Mouse (Mus musculus) hindbrain, embryonic 14.5 days (tissue): ENCODE measurements at regions not wholly inside any gene's neighbourhood (a gene's known extent, or its start where the extent isn't known, plus 50 kb on each side); places are given as distances from the start of the nearest gene placed in this dataset.

ENCODE experiments used
- ATAC-seq: fragments of 200-750 bp; cut with Nextera tagmentation; 2 replicates; pipeline ENCODE4 v1.8.0; 2017; ENCODE audit warnings: moderate number of reproducible peaks, mild to moderate bottlenecking, moderate TSS enrichment, moderate library complexity; ENCODE audit not compliant: low FRiP score
- DNase-seq: peaks from one replicate; pipeline ENCODE4 v3.0.0-alpha.2; 2015; ENCODE audit warnings: low spot score
- H3K27ac ChIP-seq: fragments of 300-500 bp; sonication (generic); 2 replicates; pipeline ENCODE4 v1.5.1; 2014; ENCODE audit warnings: mild to moderate bottlenecking, moderate library complexity
- H3K27me3 ChIP-seq: fragments of 300-500 bp; sonication (generic); 2 replicates; pipeline ENCODE4 v1.6.1; 2014; ENCODE audit warnings: mild to moderate bottlenecking, low read length, mixed read lengths; ENCODE audit not compliant: control insufficient read depth, insufficient read depth
- H3K36me3 ChIP-seq: fragments of 300-500 bp; sonication (generic); replicated peaks from 2 replicates; pipeline ENCODE4 v1.6.1; 2014; ENCODE audit not compliant: control insufficient read depth, insufficient read depth
- H3K4me1 ChIP-seq: fragments of 300-500 bp; sonication (generic); replicated peaks from 2 replicates; pipeline ENCODE4 v1.6.1; 2014; ENCODE audit warnings: antibody characterized with exemption, low read length, mixed read lengths; ENCODE audit not compliant: control insufficient read depth, insufficient read depth
- H3K4me2 ChIP-seq: fragments of 300-500 bp; sonication (generic); replicated peaks from 2 replicates; pipeline ENCODE4 v1.6.1; 2014; ENCODE audit warnings: mild to moderate bottlenecking, moderate library complexity
- H3K4me3 ChIP-seq: fragments of 300-500 bp; sonication (generic); replicated peaks from 2 replicates; pipeline ENCODE4 v1.5.1; 2014; ENCODE audit warnings: mild to moderate bottlenecking, low read length
- H3K9ac ChIP-seq: fragments of 300-500 bp; sonication (generic); 2 replicates; pipeline ENCODE4 v1.6.1; 2014
- H3K9me3 ChIP-seq: fragments of 300-500 bp; sonication (generic); 2 replicates; pipeline ENCODE4 v1.6.1; 2016; ENCODE audit warnings: low read length; ENCODE audit not compliant: control insufficient read depth
- WGBS: fragments of 180-500 bp; shearing (Covaris S2); extraction: QIAGEN DNeasy Blood & Tissue Kit; methylation state at CpG from one replicate; pipeline ENCODE4 v1.1.7; 2014; 5-methylcytosine and 5-hydroxymethylcytosine counted together

DNA sequence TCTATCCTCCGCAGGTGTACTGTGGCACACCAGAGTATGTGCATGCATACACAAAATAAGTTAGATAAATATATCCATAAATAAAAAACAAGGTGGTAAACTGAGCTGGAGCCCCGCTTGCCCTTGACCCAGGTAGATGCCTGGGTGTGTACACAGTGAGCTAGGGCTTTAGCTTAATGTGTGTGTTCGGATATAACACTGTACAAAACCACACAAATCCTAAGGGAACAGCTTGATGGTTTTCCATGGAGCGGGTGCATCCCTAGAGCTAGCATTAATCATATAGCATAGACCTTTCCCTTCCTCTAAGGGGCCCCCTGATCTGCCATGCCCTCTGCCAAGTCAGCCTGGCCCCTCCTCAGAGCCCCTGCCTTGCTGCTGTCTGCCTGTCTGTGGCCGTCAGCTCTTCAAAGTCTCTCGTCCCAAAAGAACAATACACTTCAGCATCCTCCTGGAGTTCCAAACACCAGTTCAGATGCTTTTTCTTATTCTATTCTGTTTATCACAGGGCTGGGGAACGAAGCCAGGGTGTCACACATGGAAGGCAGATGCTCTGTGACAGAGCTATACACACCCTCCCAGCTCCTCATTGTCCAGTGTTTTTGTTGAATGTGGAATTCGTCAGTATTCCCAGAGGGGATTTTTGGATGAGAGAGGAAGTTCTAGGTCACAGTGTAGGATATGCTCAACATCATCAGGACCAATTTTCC lies 230.1 kb downstream of the Prdm2 start:
- H3K27me3 ChIP-seq = no peaks in the 10 kb centered on the region
- no peak for DNase-seq
- H3K27ac ChIP-seq = peak overlapping the region; percentile 67
- H3K36me3 ChIP-seq = no peaks in the 10 kb centered on the region
- no peak for ATAC-seq
- no peak overlapping the region for H3K4me3 ChIP-seq
- no peak overlapping the region for H3K9ac ChIP-seq
- H3K4me2 ChIP-seq = no peak overlapping the region
- no peaks in the 10 kb centered on the region for H3K9me3 ChIP-seq
- peaks cover 13% of the 10 kb centered on the region for H3K4me1 ChIP-seq
- WGBS = 38% methylated on average over 8 of the region's 8 CpGs

DNA sequence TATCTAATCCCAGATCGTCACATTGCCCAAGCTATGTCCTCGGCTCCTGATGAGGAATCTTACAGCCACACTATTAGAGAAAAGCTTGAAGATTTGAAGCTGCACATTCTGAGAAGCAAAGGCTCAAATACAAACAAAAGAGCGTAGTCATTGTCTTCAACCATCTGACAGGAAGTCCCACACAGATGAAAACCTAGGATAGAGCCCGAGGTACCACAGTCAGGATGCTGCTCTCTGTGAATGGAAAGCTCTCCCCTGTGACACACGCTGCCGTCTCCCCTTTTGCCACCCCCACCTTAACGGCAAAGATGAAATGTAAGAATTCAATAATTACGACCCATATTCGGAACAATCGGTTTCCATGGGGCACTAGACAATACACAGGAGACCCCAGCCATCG lies 237.2 kb downstream of the Prdm2 start:
- Histone ChIP-seq H3K4me2 (no peak overlapping the region), H3K36me3 (no peaks in the 10 kb centered on the region), H3K4me3 (no peak overlapping the region), H3K4me1 (no peaks in the 10 kb centered on the region), H3K9ac (no peak overlapping the region), H3K27me3 (no peaks in the 10 kb centered on the region), H3K27ac (no peak overlapping the region), H3K9me3 (no peaks in the 10 kb centered on the region)
- 67% methylated on average over 11 of the region's 11 CpGs for WGBS
- DNase-seq (no peak), ATAC-seq (no peak)

DNA sequence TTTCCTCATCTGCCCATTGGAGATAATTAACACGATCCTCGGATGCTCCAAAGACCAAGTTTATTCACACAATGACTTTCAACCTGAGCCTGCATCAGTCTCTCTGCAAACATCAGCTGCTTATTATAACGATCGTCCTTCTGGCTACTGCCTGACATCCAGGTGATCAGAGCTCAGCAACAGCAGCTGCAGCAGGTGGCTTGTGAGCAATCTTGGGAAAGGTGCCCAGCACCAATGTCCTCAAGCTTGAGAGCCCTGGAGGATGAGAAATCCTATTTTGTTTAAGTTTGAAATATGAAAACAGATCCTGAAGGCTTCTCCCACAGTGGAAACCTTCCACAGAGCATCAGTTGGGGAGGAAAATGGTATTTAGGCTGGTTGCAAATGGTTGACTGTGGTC lies 242.8 kb downstream of the Prdm2 start:
- DNase-seq (no peak), ATAC-seq (no peak)
- WGBS = 83% methylated on average over 4 of the region's 4 CpGs
- Histone ChIP-seq H3K4me3 (no peak overlapping the region), H3K36me3 (no peaks in the 10 kb centered on the region), H3K27me3 (no peaks in the 10 kb centered on the region), H3K4me2 (no peak overlapping the region), H3K9me3 (no peaks in the 10 kb centered on the region), H3K9ac (no peak overlapping the region), H3K4me1 (no peaks in the 10 kb centered on the region), H3K27ac (no peak overlapping the region)

DNA sequence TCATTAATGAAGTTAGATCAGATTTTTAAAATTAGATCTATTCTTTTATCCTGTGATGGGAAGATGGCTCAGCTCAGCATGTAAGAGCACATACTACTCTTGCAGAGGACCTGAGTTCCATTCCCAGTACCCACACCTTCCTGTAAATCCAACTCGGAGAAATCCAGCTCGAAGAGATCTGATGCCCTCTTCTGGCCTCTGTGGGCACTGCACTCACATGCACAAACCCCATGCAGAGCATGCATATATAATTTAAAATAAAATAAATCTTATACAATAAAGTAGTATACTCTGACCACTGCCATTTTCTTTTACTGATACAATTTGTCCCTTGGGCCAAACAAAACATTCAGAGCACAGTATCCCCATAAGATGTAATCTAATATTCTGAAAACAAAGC lies 245.2 kb downstream of the Prdm2 start:
- 92% methylated on average over 2 of the region's 2 CpGs for WGBS
- DNase-seq (no peak), ATAC-seq (no peak)
- Histone ChIP-seq H3K9ac (no peak overlapping the region), H3K27ac (no peak overlapping the region), H3K4me1 (peaks cover 9% of the 10 kb centered on the region; the same call in 1 of the 2 replicates), H3K9me3 (no peaks in the 10 kb centered on the region), H3K27me3 (no peaks in the 10 kb centered on the region), H3K36me3 (no peaks in the 10 kb centered on the region), H3K4me3 (no peak overlapping the region), H3K4me2 (no peak overlapping the region)

DNA sequence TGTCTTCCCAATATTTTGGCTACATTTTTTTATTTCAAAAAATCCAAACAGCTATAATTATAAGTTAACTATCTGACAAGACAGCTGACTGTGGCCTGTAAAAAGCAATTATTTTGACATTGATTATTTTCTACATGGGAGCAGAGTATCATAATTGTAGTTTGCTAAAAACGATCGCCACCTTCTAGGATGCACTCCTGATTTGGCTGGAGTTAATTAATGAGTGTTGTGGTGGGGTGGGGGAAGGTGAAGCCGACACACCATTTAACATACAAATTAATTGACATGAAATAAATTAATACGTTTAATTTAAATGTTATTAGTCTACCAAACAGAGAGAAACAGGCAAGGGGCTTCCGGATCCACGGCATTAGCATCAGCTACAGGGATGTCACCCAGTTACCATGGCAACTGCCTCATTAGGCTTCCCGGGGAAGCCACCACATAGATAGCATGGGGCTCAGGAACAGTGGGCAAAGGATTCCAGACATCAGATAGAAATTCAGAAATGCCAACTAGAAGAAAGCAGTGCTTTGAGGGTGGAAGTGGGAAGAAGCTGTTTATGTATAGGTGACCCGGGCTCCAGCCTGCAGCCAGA lies 255.9 kb downstream of the Prdm2 start:
- no peak overlapping the region for H3K4me2 ChIP-seq

DNA sequence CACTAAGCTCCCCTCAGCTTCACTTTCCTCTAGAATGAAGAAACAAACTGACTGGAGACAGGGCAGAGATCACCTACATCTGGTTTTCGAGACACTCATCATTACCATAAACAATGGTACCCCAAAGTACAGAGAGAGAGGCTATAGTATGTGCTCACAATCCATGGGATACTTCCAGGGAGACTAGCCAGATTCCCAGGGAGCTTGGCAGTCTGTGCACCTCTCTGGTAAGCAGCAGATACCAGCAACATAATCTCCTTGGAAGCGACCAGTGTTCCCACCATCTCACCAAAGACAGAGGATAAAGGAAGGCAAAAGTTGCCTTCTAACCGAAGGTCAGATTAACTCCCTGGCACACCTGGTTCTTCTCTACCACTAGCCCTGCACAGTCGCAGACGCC lies 256.4 kb downstream of the Prdm2 start:
- no peak for ATAC-seq
- no peaks in the 10 kb centered on the region for H3K27me3 ChIP-seq
- peaks cover 33% of the 10 kb centered on the region for H3K4me1 ChIP-seq
- DNase-seq = no peak
- H3K4me3 ChIP-seq = no peak overlapping the region
- no peaks in the 10 kb centered on the region for H3K9me3 ChIP-seq
- H3K36me3 ChIP-seq = no peaks in the 10 kb centered on the region
- H3K9ac ChIP-seq = no peak overlapping the region
- no peak overlapping the region for H3K4me2 ChIP-seq
- H3K27ac ChIP-seq = peak overlapping the region; percentile 80
- 75% methylated on average over 5 of the region's 5 CpGs for WGBS

More for the DNA sequence above, 255.9 kb downstream of the Prdm2 start:
- ATAC-seq (peak; percentile 81), DNase-seq (peak; percentile 81)
- H3K9me3 ChIP-seq = no peaks in the 10 kb centered on the region
- H3K9ac ChIP-seq = no peak overlapping the region
- 28% methylated on average over 8 of the region's 8 CpGs for WGBS
- H3K27me3 ChIP-seq = no peaks in the 10 kb centered on the region
- peak overlapping the region; percentile 80 for H3K27ac ChIP-seq
- H3K4me3 ChIP-seq = no peak overlapping the region
- no peaks in the 10 kb centered on the region for H3K36me3 ChIP-seq
- peaks cover 33% of the 10 kb centered on the region for H3K4me1 ChIP-seq

DNA sequence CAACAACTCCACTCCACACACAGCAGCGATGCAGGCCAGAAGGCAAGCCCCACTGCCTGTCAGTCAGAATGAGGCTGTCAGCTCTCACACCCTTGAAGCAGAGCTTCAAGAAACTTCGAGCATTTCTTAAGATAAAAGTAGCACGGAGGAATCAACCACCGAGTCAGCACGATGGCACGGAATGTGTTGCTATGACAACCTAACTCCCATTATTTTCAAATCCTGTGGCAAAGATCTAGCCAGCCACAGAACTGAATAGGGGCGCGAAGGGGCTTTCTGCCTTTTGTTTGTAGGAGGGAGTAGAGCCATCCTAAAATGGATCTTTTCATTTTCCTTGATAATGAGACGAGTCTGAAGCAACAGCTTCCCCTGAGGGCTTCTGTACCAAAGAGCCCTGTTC lies 259.1 kb downstream of the Prdm2 start:
- H3K9ac ChIP-seq = no peak overlapping the region
- peak; percentile 71 for ATAC-seq
- DNase-seq = peak; percentile 74
- H3K9me3 ChIP-seq = no peaks in the 10 kb centered on the region
- H3K4me3 ChIP-seq = no peak overlapping the region
- H3K4me1 ChIP-seq = peaks cover 30% of the 10 kb centered on the region
- no peak overlapping the region for H3K4me2 ChIP-seq
- no peaks in the 10 kb centered on the region for H3K36me3 ChIP-seq
- H3K27me3 ChIP-seq = no peaks in the 10 kb centered on the region
- peak overlapping the region; percentile 49 for H3K27ac ChIP-seq
- 13% methylated on average over 9 of the region's 9 CpGs for WGBS

DNA sequence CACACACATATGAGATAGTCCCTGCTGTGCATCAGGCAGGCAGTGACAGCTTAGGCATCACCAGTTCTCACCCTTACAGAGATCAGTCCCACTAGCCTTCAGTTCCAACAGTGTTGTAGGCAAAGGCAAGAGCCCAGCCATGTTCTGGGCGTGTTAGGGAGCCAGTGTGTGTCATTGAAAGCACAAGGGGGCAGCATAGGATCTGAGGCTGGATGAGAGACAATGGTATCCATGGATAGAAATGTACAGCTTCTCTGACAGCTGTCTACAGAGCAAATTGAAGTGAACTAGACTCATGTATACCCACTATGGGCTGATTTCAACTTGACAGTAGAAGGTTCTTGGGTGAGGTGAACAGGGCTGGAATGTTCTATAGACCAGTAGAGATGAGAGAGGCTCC lies 259.9 kb downstream of the Prdm2 start:
- WGBS = 72% methylated on average over 1 of the region's 1 CpGs
- Histone ChIP-seq H3K36me3 (no peaks in the 10 kb centered on the region), H3K27ac (no peak overlapping the region), H3K9ac (no peak overlapping the region), H3K9me3 (no peaks in the 10 kb centered on the region), H3K4me2 (no peak overlapping the region), H3K27me3 (no peaks in the 10 kb centered on the region), H3K4me1 (peaks cover 25% of the 10 kb centered on the region), H3K4me3 (no peak overlapping the region)
- no peak for DNase-seq
- no peak for ATAC-seq

DNA sequence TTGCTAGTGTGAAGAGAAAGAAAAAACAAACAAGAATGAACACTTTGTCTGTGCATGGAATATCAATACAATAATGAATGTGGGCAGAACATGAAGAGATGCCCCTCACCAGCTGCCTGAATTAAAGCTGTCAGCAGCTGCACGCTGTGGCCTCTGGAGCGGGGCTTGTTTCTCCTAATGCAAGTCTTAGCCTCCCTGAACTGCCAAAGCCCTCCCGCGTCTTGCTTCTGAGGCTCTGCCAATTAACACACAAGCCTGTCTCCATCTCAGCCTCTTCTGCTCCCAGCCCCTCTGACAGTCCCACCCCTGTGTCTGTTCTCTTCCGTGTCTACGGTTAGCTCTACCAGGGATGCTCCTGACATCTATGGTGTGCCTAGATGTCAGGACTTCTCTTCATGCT lies 265.1 kb downstream of the Prdm2 start:
- H3K4me3 ChIP-seq = no peak overlapping the region
- H3K27ac ChIP-seq = no peak overlapping the region
- H3K36me3 ChIP-seq = no peaks in the 10 kb centered on the region
- H3K9ac ChIP-seq = no peak overlapping the region
- H3K9me3 ChIP-seq = no peaks in the 10 kb centered on the region
- no peak overlapping the region for H3K4me2 ChIP-seq
- H3K4me1 ChIP-seq = no peaks in the 10 kb centered on the region; the same call in 1 of the 2 replicates
- no peaks in the 10 kb centered on the region for H3K27me3 ChIP-seq
- ATAC-seq = no peak
- DNase-seq = no peak
- 46% methylated on average over 6 of the region's 6 CpGs for WGBS
